Mouse (Mus musculus): ENCODE measurements around the gene Olfr644. TPM values are rescaled to one million over a fixed set of nuclear protein-coding genes. Genes with fewer than 3 reads are reported as not detected.

Olfr644 gene
- total RNA-seq (2021), result not detected

DNA sequence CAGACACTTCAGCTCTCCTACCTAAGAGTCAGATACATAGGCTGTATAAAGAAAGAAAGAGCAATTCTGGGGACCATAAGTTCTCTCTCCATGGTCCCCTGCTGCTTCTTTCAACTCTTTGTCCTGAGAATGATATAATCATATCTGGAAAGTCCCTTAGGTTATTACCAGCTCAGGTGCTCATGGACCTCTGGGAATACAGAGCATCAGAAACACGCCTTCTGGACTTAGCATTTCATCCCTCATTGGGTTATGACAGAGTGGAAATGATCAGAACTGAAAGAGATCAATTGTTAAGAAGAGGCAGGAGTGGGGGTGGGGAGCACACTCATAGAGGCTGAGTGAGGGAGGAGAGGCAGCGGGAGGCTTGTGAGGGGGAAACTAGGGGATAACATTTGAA lies at the start of gene Olfr644:
Olfr644 (minus strand) TSS at position 101 of the 400 bp plus-strand sequence.
- no peak for DNase-seq (ENCODE audit: low spot score in 2 of 2)
- intact Hi-C loops (cut with DNase I), result no loop called here

GRCm38 (mm10) chr7:104104757-104104972 lies 33.0 kb upstream of the Olfr644 start, which contains the start of gene Olfr646:
Gene Olfr646 (plus strand): TSS chr7:104104873.
- intact Hi-C loops (cut with DNase I), result no loop called here
- DNase-seq (ENCODE audit: low spot score in 2 of 2), result no peak

DNA sequence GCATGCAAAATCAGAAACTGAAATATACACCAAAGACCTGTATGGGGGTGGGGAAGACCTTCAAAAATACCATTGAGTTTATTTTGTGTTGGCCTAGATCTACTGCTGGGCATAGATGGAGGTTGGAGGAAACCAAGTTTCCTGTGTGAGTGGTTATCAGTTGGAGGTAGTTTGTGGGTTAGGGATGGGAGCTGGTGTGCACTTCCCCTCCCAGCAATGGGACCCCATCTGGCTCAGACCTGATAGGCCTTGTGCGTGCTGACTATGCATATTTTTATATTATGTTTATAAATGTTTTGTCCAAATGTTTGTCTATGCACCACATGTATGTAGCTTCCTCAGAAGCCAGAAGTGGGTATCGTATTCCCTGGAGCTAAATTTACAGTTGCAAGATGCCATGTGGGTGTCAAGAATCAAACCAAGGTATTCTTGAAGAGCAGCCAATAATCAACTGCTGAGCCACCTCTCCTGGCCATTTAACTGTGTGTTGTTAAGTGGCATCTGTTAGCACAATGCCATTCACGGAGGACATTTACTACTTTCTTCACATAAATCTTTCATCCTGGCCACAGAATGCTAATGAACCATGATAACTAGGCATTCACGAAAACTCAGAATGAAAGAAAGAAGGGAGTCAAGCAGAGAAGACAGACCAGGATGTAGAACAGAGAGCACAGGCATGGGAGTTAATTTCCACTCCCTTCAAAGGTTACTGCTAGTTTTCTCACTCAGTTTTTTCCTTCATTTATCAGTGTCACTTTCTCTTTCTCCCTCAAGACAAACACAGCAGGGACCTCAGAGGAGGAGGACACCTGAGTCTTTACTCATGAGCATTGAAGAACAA lies 32.5 kb upstream of the Olfr644 start:
- intact Hi-C loops (cut with DNase I), result no loop called here
- DNase-seq (ENCODE audit: low spot score in 2 of 2), result no peak

DNA sequence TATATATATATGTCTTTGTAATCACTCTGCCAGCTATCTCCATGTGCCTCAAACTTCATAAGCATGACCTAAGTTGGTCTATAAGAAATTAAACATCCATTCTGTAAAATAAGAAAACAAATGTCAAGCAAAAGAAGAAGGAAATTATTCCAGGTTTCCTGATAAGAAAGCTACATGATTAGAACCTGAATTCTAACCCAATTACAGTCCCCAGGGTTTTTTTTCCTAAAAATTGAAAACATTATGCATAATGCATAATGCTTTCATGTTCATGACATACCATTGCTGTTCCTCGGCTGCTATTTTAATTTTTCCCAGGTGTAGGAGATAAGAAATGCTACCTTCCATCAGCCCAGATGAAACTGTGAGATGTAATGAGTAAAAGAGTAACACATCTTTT lies 13.7 kb upstream of the Olfr644 start, which contains the start of gene Olfr645:
Olfr645 (minus strand) TSS at position 101 of the 400 bp plus-strand sequence.
- no peak for DNase-seq (ENCODE audit: low spot score in 2 of 2)
- intact Hi-C loops (cut with DNase I), result no loop called here

- no peak for DNase-seq (ENCODE audit: low spot score in 2 of 2)
- intact Hi-C loops (cut with DNase I), result no loop called here
Observed at GRCm38 (mm10) chr7:104061345-104061744, 10.3 kb downstream of the Olfr644 start, which contains the start of gene 4930516K23Rik. Gene 4930516K23Rik (minus strand): TSS chr7:104061445.

DNA sequence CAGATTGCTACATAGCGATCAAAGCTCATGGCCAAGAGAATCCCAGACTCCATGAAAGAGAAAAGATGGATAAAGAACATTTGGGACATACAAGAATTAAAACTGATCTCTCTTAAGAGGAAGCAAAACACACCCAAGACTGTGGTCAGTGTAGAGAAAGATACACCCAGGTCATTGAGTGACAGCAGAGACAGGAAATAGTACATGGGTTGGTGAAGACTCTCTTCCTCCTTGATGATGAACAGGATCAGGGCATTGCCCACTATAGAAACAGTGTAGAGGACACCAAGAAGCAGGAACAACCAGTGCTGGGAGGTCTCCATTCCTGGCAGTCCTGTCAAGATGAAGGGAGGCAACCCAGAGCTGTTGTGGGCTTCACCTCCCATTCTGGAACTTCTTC lies 12.5 kb downstream of the Olfr644 start:
- intact Hi-C loops (cut with DNase I), result no loop called here
- DNase-seq (ENCODE audit: low spot score in 2 of 2), result no peak

DNA sequence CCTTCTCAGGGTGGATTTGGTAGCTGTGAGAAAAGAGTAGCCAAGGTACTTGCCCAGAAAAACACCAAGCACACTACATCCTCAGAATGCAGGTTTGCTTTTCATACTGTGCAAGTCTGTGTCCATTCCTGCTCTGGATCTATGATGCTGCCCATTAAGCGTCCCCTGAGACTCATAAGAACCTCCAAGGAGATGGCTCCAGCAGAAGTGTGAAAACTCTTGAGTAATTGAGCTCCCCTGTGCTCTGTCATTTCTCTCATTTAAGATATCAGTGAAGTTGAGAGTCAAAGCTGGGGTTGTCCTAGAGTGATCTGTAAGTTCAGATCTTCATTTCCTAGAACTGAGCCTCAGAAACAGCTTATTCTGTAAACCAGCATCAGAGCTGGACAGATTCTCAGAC lies 19.1 kb downstream of the Olfr644 start, which contains the start of gene Olfr642:
Olfr642 (minus strand) TSS at position 101 of the 400 bp plus-strand sequence.
- intact Hi-C loops (cut with DNase I), result no loop called here
- DNase-seq (ENCODE audit: low spot score in 2 of 2), result no peak

GRCm38 (mm10) chr7:104050745-104051144 lies 20.9 kb downstream of the Olfr644 start:
- intact Hi-C loops (cut with DNase I), result no loop called here
- no peak for DNase-seq (ENCODE audit: low spot score in 2 of 2)

DNA sequence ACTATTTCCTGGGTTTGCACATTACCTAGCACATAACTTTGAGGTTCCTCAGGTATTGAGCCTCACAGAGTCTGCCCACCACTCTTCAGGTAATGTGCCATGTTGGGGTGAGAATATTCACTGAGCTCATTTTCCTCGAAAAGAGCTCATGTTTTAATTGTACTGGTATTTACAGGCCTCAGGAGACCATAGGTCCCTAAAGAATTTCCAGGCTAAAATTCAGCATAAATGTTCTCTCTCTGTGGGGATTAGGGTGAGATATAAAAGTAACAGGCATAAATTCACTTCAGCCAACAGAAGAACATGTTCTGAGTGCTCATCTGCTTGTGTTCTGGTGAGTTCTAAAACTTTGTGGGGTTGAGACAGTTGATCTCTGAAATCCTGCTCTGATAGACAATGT lies 36.5 kb downstream of the Olfr644 start, which contains the start of gene Olfr641:
Olfr641 (plus strand) TSS at position 301 of the 400 bp plus-strand sequence.
- no peak for DNase-seq (ENCODE audit: low spot score in 2 of 2)
- intact Hi-C loops (cut with DNase I), result no loop called here

- intact Hi-C loops (cut with DNase I), result no loop called here
- DNase-seq (ENCODE audit: low spot score in 2 of 2), result no peak
Observed at GRCm38 (mm10) chr7:104026978-104027377, 44.7 kb downstream of the Olfr644 start.

GRCm38 (mm10) chr7:104025473-104025872 lies 46.2 kb downstream of the Olfr644 start, which contains the start of gene Olfr640:
Gene Olfr640 (minus strand): TSS chr7:104025573.
- intact Hi-C loops (cut with DNase I), result no loop called here
- no peak for DNase-seq (ENCODE audit: low spot score in 2 of 2)

DNA sequence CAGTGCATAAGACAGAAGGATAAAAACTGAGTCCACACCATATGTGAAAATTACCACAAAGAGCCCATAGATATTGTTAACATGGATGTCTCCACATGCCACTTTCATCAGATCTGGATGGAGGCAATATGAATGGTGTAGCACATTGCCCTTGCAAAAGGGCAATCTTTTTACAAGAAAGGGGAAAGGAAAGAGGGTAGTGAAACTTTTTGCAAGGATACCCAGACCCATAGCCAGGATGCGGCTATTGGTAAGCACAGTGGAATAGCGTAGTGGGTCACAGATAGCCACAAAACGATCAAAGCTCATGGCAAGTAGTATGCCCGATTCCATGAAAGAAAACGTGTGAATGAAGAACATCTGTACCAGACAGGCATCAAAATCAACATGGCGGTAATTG lies 50.0 kb downstream of the Olfr644 start:
- DNase-seq (ENCODE audit: low spot score in 2 of 2), result no peak
- intact Hi-C loops (cut with DNase I), result no loop called here

DNA sequence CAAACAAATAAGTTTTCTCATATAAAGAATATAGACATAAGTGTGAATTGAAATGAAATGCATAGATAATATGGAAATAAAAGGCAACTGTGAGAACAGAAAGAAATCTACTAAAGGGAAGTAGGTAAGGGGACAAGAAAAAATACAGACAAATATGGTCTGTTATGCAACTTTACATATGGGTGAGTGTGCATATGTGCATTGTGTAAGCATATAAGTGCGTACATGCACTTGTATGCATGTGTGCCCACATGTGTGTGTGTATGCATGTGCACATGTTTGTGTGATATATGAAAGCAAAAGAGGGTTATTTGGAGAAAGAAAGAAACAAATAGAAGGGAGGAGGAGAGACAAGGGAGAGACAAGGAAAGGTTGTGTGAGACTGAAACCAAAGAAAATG lies 52.7 kb downstream of the Olfr644 start:
- intact Hi-C loops (cut with DNase I), result no loop called here
- DNase-seq (ENCODE audit: low spot score in 2 of 2), result no peak

GRCm38 (mm10) chr7:104017203-104017602 lies 54.5 kb downstream of the Olfr644 start, which contains the start of gene Olfr639:
Gene Olfr639 (minus strand): TSS chr7:104017303.
- intact Hi-C loops (cut with DNase I), result no loop called here
- DNase-seq (ENCODE audit: low spot score in 2 of 2), result no peak

Other genes with a start within 250 kb of the Olfr644 start
- gene Hbb-bs, start 243.8 kb downstream of the Olfr644 start, total RNA-seq (2021), result 100 to 1,000 TPM; 511 to 567 TPM
- gene Hbb-bh2, start 231.3 kb downstream of the Olfr644 start, total RNA-seq (2021), result not detected
- not detected for gene Hbb-bh1, start 228.7 kb downstream of the Olfr644 start, total RNA-seq (2021)
- gene Hbb-y, start 218.7 kb downstream of the Olfr644 start, total RNA-seq (2021), result not detected
- gene Olfr66, start 185.6 kb downstream of the Olfr644 start, total RNA-seq (2021), result not detected
- gene Olfr64, start 177.4 kb downstream of the Olfr644 start, total RNA-seq (2021), result not detected
- not detected for gene Olfr65, start 168.4 kb downstream of the Olfr644 start, total RNA-seq (2021)
- not detected for gene Olfr631, start 143.0 kb downstream of the Olfr644 start, total RNA-seq (2021)
- not detected for gene Olfr632, start 137.5 kb downstream of the Olfr644 start, total RNA-seq (2021)
- gene Olfr633, start 127.4 kb downstream of the Olfr644 start, total RNA-seq (2021), result not detected
- gene Olfr635, start 100.7 kb downstream of the Olfr644 start, total RNA-seq (2021), result under 1 TPM; 0.05 to 0.07 TPM
- gene Olfr638, start 73.1 kb downstream of the Olfr644 start, total RNA-seq (2021), result not detected
- gene Olfr639, start 54.6 kb downstream of the Olfr644 start, total RNA-seq (2021), result under 1 TPM; 0.07 to 0.16 TPM
- not detected for gene Olfr640, start 46.3 kb downstream of the Olfr644 start, total RNA-seq (2021)
- not detected for gene Olfr641, start 36.4 kb downstream of the Olfr644 start, total RNA-seq (2021)
- not detected for gene Olfr642, start 19.2 kb downstream of the Olfr644 start, total RNA-seq (2021)
- gene 4930516K23Rik, start 10.4 kb downstream of the Olfr644 start, total RNA-seq (2021), result not detected
- gene Olfr645, start 13.6 kb upstream of the Olfr644 start, total RNA-seq (2021), result not detected
- under 1 TPM in 1 of 2 experiments, not detected in 1; 0.14 TPM for gene Olfr646, start 33.0 kb upstream of the Olfr644 start, total RNA-seq (2021)
- gene Ubqln5, start 58.0 kb upstream of the Olfr644 start, total RNA-seq (2021), result not detected
- gene Olfr643, start 65.5 kb upstream of the Olfr644 start, total RNA-seq (2021), result not detected
- gene Ubqln3, start 71.4 kb upstream of the Olfr644 start, total RNA-seq (2021), result not detected
- gene Ubqlnl, start 78.7 kb upstream of the Olfr644 start, total RNA-seq (2021), result not detected
- not detected for gene Olfm5, start 93.0 kb upstream of the Olfr644 start, total RNA-seq (2021)
- under 1 TPM; 0.41 to 0.55 TPM for gene Olfr648, start 111.5 kb upstream of the Olfr644 start, total RNA-seq (2021)
- gene Olfr649, start 124.1 kb upstream of the Olfr644 start, total RNA-seq (2021), result not detected
- under 1 TPM; 0.34 to 0.55 TPM for gene Trim6, start 146.9 kb upstream of the Olfr644 start, total RNA-seq (2021)
- 1 to 10 TPM; 1.4 to 1.5 TPM for gene Trim34a, start 172.6 kb upstream of the Olfr644 start, total RNA-seq (2021)
- gene Trim5, start 216.2 kb upstream of the Olfr644 start, total RNA-seq (2021), result under 1 TPM; 0.30 to 0.41 TPM
- 1 to 10 TPM; 1.8 to 2.1 TPM for gene Trim12a, start 243.6 kb upstream of the Olfr644 start, total RNA-seq (2021)

Data from left cerebral cortex, postnatal 25 days (tissue).